Mouse (Mus musculus): ENCODE data around the gene Gpx4.
A peak's percentile ranks its signal among the peaks of the same experiment; 100 is the strongest.

Gpx4 gene

GRCm38 (mm10) chr10:80047041-80047565, at the start of gene Gpx4:
Gpx4 (plus strand) TSS chr10:80047166.
- no peak for DNase-seq

- DNase-seq, result peak; percentile 67
Observed at GRCm38 (mm10) chr10:79997819-79998218, 49.1 kb upstream of the Gpx4 start.

- no peak for DNase-seq
Observed at GRCm38 (mm10) chr10:80001945-80002344, 45.0 kb upstream of the Gpx4 start.

GRCm38 (mm10) chr10:80002829-80003228, 44.1 kb upstream of the Gpx4 start:
- no peak for DNase-seq

DNA sequence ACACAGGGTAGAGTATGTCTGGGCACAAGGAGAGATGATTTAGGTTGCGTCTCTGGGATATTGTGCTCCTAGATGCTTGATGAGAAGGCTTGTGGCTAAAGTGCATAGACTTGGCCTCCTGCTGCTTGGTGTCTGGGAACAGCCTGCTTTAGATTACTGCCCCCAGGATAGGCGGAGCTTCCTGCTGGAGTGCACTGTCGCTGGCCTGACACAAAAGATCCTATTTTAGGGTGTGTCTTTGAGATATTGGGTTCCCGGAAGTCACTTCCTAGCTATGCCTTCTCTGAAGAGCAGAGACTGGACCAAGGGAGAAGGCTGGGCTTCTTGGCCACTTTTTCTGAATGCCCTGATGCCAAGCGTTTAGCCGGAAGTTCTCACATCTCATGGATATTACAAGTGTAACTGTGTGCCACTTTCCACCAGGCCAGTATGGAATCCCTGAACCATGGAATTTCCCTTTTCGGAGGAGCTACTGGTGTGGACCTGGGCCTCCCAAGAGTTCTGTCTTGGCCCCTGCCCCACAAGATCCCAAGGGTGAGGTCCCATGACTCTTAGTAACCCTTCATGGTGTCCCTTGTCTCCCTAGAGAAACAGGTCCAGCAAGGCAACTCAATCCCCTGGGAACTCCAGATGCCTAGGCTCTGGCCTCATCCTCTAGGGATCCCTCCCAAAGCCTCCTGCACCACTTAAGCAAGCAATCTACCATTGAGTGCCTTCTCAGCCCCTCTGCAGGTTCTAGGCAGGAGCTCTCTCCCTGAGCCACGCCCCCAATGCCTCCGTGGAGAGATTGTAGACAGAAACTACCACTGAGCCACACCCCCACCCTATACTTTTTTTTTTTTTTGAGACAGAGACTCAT, 43.4 kb upstream of the Gpx4 start:
- DNase-seq, result no peak

- DNase-seq, result no peak
Observed at GRCm38 (mm10) chr10:80004233-80004705, 42.7 kb upstream of the Gpx4 start.

- DNase-seq, result no peak
Observed at GRCm38 (mm10) chr10:80011740-80012139, 35.2 kb upstream of the Gpx4 start.

GRCm38 (mm10) chr10:80013609-80014008, 33.4 kb upstream of the Gpx4 start:
- no peak for DNase-seq

DNA sequence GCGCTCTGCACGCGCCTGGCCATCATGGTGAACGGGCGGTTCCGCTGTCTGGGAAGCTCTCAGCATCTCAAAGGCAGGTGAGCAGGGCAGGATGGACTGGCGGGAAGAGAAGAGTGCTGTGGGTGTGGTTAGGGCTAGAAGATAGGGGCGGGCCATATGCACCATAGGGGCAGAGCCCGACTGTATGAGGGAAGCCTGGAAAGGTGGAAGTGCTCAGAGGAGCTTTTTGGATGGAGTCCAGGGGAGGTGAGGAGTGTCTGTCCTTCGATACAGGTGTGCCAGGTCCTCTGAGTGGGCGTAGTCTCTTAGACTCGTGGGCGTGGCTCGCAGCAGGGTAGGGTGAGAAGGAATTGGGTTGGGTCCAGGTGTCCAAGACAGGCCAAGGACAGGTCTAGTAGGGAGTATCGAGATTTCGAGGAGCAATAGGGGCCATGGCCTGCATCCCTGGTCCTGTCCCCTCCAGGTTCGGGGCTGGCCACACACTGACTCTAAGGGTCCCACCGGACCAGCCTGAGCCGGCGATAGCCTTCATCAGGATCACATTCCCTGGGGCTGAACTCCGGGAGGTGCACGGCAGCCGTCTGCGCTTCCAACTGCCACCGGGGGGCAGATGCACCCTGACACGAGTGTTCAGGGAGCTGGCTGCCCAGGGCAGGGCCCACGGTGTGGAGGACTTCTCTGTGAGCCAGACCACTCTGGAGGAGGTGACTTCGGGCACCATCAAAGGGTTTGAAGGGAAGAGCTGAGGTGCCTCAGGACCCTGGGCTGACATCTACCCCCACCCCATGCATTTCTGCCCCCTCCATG, 32.3 kb upstream of the Gpx4 start:
- no peak for DNase-seq

DNA sequence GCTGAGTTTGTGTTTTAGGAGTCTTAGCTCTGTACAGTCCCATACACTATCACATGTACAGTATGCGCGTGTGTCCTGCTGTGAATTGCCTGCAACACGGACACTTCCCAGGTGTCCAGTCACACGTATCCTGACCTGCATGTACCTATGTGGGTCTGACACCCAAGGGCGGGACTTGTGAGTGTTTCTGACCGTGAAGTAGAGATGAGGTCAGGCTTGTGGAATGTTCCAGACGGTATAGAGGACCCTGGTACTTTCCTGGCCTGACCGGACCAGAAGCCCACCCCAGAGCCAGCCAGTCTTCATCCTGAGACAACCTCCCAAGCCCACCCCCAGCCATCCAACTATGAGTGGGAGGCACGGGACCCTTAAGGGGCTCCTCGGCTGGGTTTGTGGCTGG, 31.4 kb upstream of the Gpx4 start:
- no peak for DNase-seq

DNA sequence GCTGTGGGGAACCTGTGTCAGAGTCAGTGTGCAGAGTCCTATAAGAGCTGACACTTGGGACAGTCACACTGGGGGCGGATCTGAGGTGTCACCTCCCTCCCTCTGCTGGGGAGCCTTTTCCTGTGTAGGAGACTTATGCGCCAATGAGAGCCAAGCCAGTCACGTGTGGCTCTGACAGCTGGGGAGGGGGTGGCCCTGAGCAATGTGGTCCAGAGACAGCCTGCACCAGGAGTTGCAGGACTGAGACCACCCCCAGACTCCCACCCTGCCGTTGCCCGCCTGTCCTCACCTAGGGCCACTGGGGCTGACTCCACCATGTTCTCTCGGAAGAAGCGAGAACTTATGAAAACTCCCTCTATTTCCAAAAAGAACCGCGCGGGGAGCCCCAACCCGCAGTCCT, 30.5 kb upstream of the Gpx4 start, which contains the start of gene Arhgap45:
Arhgap45 (plus strand) TSS at position 143 of the 400 bp plus-strand sequence.
- no peak for DNase-seq

GRCm38 (mm10) chr10:80016931-80017330, 30.0 kb upstream of the Gpx4 start:
- DNase-seq, result no peak

GRCm38 (mm10) chr10:80017361-80017760, 29.6 kb upstream of the Gpx4 start:
- DNase-seq, result no peak

GRCm38 (mm10) chr10:80017771-80018170, 29.2 kb upstream of the Gpx4 start:
- no peak for DNase-seq

DNA sequence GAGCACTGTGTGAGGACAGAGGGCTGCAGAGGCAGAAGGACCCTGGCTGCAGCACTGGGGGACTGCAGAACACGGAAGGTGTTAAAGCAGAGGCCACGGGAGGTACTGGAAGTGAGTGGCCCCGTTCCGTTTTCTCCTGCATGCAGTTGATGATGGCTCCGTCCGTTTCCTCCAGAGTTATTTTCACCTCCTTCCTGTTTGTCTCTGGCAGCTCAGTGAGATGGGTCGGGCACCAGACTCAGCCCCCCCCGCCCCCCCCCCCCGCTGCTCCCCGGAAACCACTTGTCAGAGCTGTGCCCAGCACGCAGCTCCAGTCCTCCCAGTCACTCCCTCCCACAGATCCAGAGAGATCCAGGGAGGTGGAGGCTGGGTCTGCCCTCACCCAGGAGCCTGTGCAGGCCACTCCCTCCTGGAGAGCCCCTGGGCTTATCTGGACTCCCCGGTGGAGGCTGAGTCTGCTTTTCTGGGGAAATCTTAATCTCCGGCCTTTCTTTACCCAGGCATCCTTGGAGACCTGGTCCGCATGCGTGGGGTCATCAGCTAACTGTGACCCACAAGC, 28.1 kb upstream of the Gpx4 start:
- DNase-seq, result no peak

GRCm38 (mm10) chr10:80019471-80020131, 27.4 kb upstream of the Gpx4 start:
- DNase-seq, result no peak

GRCm38 (mm10) chr10:80020191-80020590, 26.8 kb upstream of the Gpx4 start:
- DNase-seq, result no peak

- DNase-seq, result no peak
Observed at GRCm38 (mm10) chr10:80020603-80021319, 26.2 kb upstream of the Gpx4 start.

GRCm38 (mm10) chr10:80021320-80021641, 25.7 kb upstream of the Gpx4 start:
- no peak for DNase-seq

DNA sequence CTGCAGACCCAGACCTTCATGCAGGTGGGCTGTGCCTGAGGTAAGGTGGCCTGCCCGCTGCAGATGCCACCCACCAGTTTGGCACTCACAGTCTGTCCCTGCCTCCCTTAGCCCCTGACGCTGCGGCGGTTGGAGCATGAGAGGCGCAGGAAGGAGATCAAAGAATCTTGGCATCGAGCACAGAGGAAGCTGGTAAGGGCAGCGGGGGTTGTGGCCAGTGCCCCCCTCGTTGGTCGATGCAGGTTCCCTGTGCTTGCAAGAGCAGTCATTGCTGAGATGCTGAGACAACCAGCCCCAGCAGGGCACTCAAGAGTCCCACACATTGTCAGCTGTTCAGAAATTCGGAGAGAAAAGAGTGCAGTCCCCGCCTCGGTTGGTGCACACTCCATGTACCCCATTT, 24.8 kb upstream of the Gpx4 start:
- DNase-seq, result no peak

DNA sequence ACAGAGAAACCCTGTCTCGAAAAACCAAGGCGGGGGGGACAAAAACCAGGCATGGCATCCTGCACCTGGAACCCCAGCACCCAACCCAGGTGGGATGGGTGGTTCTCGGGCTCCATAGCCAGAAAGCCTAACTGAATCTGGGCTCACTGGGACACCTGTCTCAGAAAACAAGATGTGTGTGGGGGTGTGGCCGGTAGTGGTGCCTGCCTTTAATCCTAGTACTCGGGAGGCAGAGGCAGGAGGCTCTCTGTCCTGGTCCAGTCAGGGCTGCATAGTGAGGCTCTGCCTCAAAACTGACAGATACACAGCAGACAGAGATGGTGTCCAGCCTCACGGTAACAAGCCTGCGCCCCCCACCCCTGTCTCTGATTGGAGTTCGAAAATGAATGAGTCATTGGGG, 24.2 kb upstream of the Gpx4 start:
- DNase-seq, result no peak

DNA sequence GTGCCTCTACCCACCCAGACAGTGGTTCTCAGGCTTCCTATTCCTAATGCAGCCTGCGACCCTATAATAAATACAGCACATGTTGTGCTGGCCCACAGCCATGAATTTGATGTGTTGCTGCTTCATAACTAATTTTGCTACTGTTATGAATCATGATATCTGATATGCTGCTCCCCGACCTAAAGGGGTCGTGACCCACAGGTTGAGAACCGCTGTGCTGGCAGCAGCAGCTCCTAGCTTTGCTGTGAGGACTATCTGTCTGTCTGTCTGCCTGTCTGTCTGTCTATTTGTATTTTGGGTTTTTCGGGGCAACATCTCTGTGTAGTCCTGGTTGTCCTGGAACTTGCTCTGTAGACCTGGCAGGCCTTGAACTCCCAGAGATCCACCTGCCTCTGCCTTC, 23.2 kb upstream of the Gpx4 start:
- no peak for DNase-seq

Measured in cerebellum, adult 11 months (tissue).